Mouse (Mus musculus) midbrain, embryonic 14.5 days (tissue): ENCODE results near the gene Cpsf7. TPM values are rescaled to one million over a fixed set of nuclear protein-coding genes. Genes with fewer than 3 reads are reported as not detected.
A peak's percentile ranks its signal among the peaks of the same experiment; 100 is the strongest.
"Not testable (repeated sequence)": the region's sequence is repeated elsewhere in the genome, so short reads cannot be mapped to it uniquely, and the experiment has no call there.

Experiments used
- ATAC-seq: fragments of 200-750 bp; cut with Nextera tagmentation; 2 replicates; pipeline ENCODE4 v1.8.0; 2017; ENCODE audit warnings: moderate number of reproducible peaks, moderate library complexity; ENCODE audit not compliant: low FRiP score, low TSS enrichment
- DNase-seq: peaks from one replicate; pipeline ENCODE4 v3.0.0-alpha.2; 2015
- H3K27ac ChIP-seq: fragments of 300-500 bp; sonication (generic); replicated peaks from 2 replicates; pipeline ENCODE4 v1.5.1; 2014; ENCODE audit warnings: mild to moderate bottlenecking, low read depth, low read length, moderate library complexity
- H3K27me3 ChIP-seq: fragments of 300-500 bp; sonication (generic); 2 replicates; pipeline ENCODE4 v1.6.1; 2014; ENCODE audit warnings: low read length, control low read depth, mixed read lengths; ENCODE audit not compliant: control insufficient read depth, insufficient read depth
- H3K36me3 ChIP-seq: fragments of 300-500 bp; sonication (generic); 2 replicates; pipeline ENCODE4 v1.6.1; 2014; ENCODE audit warnings: low read length, control low read depth; ENCODE audit not compliant: control insufficient read depth, insufficient read depth
- H3K4me1 ChIP-seq: fragments of 300-500 bp; sonication (generic); 2 replicates; pipeline ENCODE4 v1.6.1; 2014; ENCODE audit warnings: mild to moderate bottlenecking, antibody characterized with exemption, low read length, control low read depth; ENCODE audit not compliant: control insufficient read depth, insufficient read depth
- H3K4me2 ChIP-seq: fragments of 300-500 bp; sonication (generic); 2 replicates; pipeline ENCODE4 v1.6.1; 2014; ENCODE audit warnings: mild to moderate bottlenecking, low read length, moderate library complexity
- H3K4me3 ChIP-seq: fragments of 300-500 bp; sonication (generic); replicated peaks from 2 replicates; pipeline ENCODE4 v1.5.1; 2014; ENCODE audit warnings: low read depth, low read length
- H3K9ac ChIP-seq: fragments of 300-500 bp; sonication (generic); replicated peaks from 2 replicates; pipeline ENCODE4 v1.6.1; 2014; ENCODE audit warnings: mild to moderate bottlenecking, low read length, moderate library complexity
- H3K9me3 ChIP-seq: fragments of 300-500 bp; sonication (generic); 2 replicates; pipeline ENCODE4 v1.6.1; 2016; ENCODE audit warnings: low read length, control low read depth, mixed read lengths; ENCODE audit not compliant: control insufficient read depth
- WGBS: fragments of 180-500 bp; shearing (Covaris S2); extraction: QIAGEN DNeasy Blood & Tissue Kit; methylation state at CpG from one replicate; pipeline ENCODE4 v1.1.7; 2014; 5-methylcytosine and 5-hydroxymethylcytosine counted together
- polyA plus RNA-seq: library from polyadenylated mRNA; unstranded; fragments of >200 nt; fragmentation: Nextera tagmentation; extraction: Ambion mirVana; gene quantifications from 2 replicates; pipeline ENCODE4 v1.2.1, GENCODE M21; 2014

The Cpsf7 gene
- polyA plus RNA-seq, 1 experiment from 2014 or later: 66.0 TPM

DNA sequence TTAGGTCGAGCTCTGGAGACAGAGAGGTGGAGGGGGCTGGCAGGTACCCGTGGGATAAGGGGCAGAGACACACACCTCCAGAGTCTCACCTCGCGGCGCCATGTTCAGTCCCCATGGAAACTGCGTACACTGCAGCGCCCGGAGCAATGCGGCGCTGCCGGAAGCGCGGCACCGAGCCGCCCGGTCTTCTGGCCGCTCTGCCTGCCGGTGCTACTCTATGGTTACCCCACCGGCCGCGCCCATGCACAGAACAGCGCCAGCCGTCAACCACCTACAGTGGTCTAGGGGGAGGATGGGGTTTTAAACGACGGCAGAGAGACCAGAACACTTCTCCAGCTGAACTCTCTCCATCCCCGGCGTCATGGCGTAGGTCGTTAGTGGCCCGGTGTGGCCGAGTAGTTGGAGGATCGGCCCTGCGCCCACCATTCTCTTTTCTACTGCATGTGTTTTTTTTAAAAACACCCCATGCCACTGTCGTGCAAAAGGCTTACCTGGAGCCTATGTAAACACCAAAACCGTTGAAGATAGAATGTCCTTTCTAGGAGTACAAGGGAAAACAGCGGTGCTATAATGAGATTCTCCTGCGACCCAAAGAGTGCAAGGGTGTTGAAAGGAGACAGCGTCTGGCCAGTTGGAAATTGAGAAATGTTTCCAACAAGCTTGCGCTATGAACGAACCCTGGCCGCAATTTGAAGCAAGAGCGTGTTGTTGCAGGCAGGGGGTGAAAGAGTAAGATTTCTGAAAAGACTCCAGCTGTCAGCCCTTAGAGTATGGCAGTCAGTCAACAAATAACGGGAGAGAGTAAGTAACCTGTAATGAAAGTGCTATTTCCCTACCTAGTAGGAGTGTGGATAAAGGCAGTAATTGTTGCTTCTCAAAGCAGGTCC lies 30.8 kb downstream of the Cpsf7 start, which contains the start of gene Tmem216:
TSS of gene Tmem216 (minus strand) at position 615 of the 887 bp plus-strand sequence.
- 1% methylated on average over 43 of the region's 43 CpGs for WGBS
- ATAC-seq (peak; percentile 98), DNase-seq (peak; percentile 93)
- Histone ChIP-seq H3K27me3 (no peaks in the 10 kb centered on the region), H3K4me2 (peak within 1 kb of the TSS; percentile 62), H3K27ac (peak within 1 kb of the TSS; percentile 87), H3K36me3 (peaks cover 31% of the 10 kb centered on the region), H3K9ac (peak within 1 kb of the TSS; percentile 67), H3K9me3 (no peaks in the 10 kb centered on the region), H3K4me1 (peaks cover 18% of the 10 kb centered on the region), H3K4me3 (peak within 1 kb of the TSS; percentile 55)

DNA sequence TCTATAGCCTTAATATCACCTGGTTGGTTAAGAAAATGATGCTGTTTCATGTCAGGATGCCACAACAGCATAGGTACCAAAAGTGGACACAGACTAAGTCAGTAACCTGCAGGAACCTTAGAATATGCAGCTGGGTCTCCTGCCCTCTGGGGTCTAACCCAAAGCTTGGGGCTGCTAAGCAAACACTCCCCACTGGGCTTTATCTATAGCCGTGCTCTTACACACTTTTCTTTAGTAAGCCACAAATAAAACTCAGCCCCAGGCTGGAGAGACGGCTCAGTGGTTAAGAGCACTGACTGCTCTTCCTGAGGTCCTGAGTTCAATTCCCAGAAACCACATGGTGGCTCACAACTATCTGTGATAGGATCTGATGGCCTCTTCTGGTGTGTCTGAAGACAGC lies 31.9 kb downstream of the Cpsf7 start:
- Histone ChIP-seq H3K4me1 (peaks cover 18% of the 10 kb centered on the region), H3K9me3 (no peaks in the 10 kb centered on the region), H3K27me3 (no peaks in the 10 kb centered on the region), H3K36me3 (peaks cover 20% of the 10 kb centered on the region), H3K4me3 (no peak overlapping the region; the same call in 1 of the 2 replicates), H3K27ac (no peak overlapping the region), H3K9ac (no peak overlapping the region), H3K4me2 (peak overlapping the region; percentile 62; the same call in 1 of the 2 replicates)
- 74% methylated on average over 2 of the region's 2 CpGs for WGBS
- ATAC-seq: no peak
- DNase-seq: no peak

DNA sequence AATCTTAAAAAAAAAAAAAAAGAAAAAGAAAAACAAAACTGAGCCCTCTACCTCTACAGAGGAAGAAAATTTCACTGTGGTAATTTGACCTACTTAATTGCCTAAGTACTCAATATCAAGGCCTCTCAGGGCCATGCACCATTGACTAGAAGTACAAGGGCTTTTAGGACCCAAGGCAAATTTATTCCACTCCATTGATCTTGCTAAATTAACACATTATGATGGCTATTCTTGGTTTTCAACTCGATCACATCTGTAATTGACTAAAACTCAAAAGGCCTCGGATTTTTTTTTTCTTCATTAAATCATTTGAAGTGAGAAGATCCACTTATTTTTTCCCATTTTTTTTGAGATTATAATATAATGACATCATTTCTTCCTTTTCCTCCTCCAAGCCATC lies 32.4 kb downstream of the Cpsf7 start:
- DNase-seq: no peak
- peaks cover 18% of the 10 kb centered on the region for H3K4me1 ChIP-seq
- peaks cover 16% of the 10 kb centered on the region for H3K36me3 ChIP-seq
- H3K27ac ChIP-seq: no peak overlapping the region
- no peak overlapping the region for H3K9ac ChIP-seq
- no peak for ATAC-seq
- H3K4me3 ChIP-seq: no peak overlapping the region
- no peaks in the 10 kb centered on the region for H3K27me3 ChIP-seq
- no peaks in the 10 kb centered on the region for H3K9me3 ChIP-seq
- H3K4me2 ChIP-seq: no peak overlapping the region
- WGBS: 80% methylated on average over 2 of the region's 2 CpGs

DNA sequence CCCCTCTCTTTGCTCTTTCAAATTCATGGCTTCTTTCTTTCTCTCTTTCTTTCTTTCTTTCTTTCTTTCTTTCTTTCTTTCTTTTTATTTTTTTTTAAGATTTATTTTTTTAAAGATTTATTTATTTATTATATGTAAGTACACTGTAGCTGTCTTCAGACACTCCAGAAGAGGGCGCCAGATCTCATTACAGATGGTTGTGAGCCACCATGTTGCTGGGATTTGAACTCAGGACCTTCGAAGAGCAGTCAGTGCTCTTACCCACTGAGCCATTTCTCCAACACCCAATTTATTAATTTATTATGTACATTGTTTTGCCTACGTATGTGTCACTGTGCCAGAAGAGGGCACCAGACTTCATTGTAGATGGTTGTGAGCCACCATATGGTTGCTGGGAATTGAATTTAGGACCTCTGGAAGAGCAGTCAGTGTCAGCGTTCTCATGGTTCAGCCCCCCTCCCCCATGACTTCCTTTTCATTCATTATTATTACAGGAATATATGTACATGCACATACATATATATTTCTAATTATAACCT lies 32.8 kb downstream of the Cpsf7 start:
- H3K9me3 ChIP-seq, H3K4me2 ChIP-seq, H3K4me3 ChIP-seq, DNase-seq, H3K27me3 ChIP-seq, H3K27ac ChIP-seq, H3K9ac ChIP-seq, ATAC-seq: not testable (repeated sequence)
- H3K4me1 ChIP-seq: peaks cover 18% of the 10 kb centered on the region
- 77% methylated on average over 4 of the region's 4 CpGs for whole genome bisulfite sequencing
- H3K36me3 ChIP-seq: peaks cover 12% of the 10 kb centered on the region

DNA sequence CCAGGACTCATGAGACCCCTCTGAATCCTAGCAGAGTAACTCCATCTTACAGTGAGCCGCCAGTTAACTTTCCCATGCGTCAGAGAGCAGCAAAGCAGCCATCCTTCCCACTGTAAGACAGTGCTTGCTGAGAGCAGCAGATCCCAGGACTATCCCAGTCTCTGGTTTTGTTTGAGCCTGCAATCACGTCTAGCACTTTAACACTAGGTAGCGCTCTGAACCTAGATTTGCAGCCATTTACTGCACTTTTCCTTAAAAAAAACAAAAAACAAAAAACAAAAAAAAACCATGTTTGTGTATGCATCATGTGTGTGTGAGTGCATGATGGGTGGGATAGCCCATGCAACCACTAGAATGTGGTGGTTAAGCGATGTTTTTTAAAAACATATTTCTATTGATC lies 35.0 kb downstream of the Cpsf7 start:
- Histone ChIP-seq H3K27me3 (no peaks in the 10 kb centered on the region), H3K4me2 (no peak overlapping the region), H3K4me1 (peaks cover 10% of the 10 kb centered on the region; the same call in 1 of the 2 replicates), H3K27ac (no peak overlapping the region), H3K9ac (no peak overlapping the region), H3K9me3 (no peaks in the 10 kb centered on the region), H3K4me3 (no peak overlapping the region), H3K36me3 (no peaks in the 10 kb centered on the region)
- DNase-seq (peak; percentile 37), ATAC-seq (no peak)
- WGBS: 36% methylated on average over 5 of the region's 5 CpGs

DNA sequence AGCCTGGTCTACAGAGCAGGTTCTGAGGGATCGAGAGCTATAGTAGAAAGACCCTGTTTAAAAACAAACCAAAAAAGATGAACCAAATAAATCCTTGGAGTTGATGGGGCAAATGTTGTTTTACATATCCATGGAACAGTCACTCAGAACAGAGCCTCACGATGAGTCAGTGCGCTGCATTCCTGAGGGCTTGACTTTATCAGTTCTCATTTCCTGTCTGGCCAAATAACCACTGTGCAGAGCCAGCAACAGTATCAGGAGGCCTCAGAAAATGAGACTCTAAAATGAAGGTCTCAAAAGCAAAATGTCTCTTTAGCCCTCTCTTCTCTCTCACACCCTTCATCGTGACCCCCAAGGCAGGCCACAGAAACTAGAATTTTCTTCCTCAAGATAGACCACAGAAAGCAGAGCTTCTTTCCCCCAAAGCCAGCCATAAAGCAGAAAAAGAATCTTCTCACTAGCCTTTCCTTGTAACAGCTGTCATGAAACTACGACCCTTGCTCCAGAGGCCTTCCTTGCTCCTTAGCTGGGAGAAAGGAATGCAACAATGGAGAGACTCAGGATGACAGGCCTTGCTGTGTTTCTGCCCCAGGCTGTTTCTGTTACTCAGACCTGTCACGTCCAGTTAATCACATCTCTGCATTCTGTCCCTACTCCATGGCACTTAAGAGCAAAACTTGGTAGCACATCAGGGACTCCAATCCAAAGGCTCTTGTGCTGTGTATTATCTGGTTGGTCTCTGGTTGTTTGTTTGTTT lies 36.7 kb downstream of the Cpsf7 start:
- WGBS: 70% methylated on average over 6 of the region's 6 CpGs
- H3K4me2 ChIP-seq: no peak overlapping the region
- ATAC-seq (no peak), DNase-seq (no peak)
- no peak overlapping the region for H3K27ac ChIP-seq
- no peak overlapping the region for H3K9ac ChIP-seq
- no peak overlapping the region for H3K4me3 ChIP-seq
- no peaks in the 10 kb centered on the region for H3K9me3 ChIP-seq
- H3K36me3 ChIP-seq: no peaks in the 10 kb centered on the region
- H3K27me3 ChIP-seq: no peaks in the 10 kb centered on the region
- 0 out of 2 replicates have a peak, but pooled peaks cover 3% of the 10 kb centered on the region for H3K4me1 ChIP-seq

DNA sequence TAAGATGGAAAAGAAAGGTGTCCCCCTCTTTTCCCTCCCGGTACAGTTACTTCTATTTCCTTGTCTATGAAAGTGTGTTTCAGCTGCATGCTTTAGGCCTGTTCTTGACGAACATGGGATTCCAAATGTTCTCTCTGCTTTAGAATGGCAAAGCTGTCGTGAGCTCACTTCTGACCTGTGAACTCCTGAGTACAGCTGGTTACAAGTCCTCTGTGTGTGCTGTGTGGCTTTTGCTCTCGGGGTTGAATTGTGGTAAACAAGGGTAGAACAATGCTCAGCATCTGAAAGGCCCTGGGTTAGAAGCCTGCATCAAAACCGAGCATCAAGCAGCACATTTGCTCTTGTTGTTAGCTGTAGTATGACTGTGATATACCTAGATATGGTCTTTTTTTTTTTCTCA lies 37.3 kb downstream of the Cpsf7 start:
- Histone ChIP-seq H3K4me2 (no peak overlapping the region), H3K4me1 (no peaks in the 10 kb centered on the region), H3K9me3 (no peaks in the 10 kb centered on the region), H3K36me3 (no peaks in the 10 kb centered on the region), H3K4me3 (no peak overlapping the region), H3K9ac (no peak overlapping the region), H3K27ac (no peak overlapping the region), H3K27me3 (no peaks in the 10 kb centered on the region)
- 68% methylated on average over 5 of the region's 5 CpGs for WGBS
- no peak for ATAC-seq
- no peak for DNase-seq

DNA sequence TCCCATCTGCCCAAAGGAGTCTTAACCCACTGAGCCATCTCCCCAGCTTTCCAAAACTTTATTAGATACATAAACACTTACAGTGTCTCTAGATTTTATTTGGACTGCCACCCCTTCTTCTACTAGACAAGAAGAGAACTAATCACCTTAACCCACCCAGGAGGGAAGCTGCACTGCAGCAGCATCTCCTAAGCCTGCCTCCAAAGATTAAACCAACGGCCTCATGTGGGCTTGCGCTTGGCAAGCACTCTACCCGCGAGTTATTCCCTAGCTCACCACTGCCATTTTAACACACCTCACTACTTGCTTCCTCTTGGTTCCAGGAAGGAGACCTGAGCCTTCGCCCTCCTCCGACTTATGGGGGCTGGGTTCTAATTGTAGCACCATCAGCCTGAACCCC lies 39.2 kb downstream of the Cpsf7 start:
- Histone ChIP-seq H3K9me3 (no peaks in the 10 kb centered on the region), H3K4me1 (no peaks in the 10 kb centered on the region), H3K4me2 (no peak overlapping the region), H3K27me3 (no peaks in the 10 kb centered on the region), H3K36me3 (peaks cover 3% of the 10 kb centered on the region; the same call in 1 of the 2 replicates), H3K27ac (no peak overlapping the region), H3K4me3 (no peak overlapping the region), H3K9ac (no peak overlapping the region)
- ATAC-seq: no peak
- DNase-seq: no peak
- WGBS: 87% methylated on average over 6 of the region's 6 CpGs
